Mouse (Mus musculus): ENCODE results near the gene Kmt2d.

- TF ChIP-seq CTCF (IDR thresholded peaks at IDR 0.05; ENCODE audit: low read depth) (no peak), EP300 (IDR thresholded peaks at IDR 0.05; ENCODE audit: low read depth) (no peak)
Observed at GRCm38 (mm10) chr15:98834059-98834458, 36.9 kb downstream of the Kmt2d start.
